Mouse (Mus musculus) liver, embryonic 11.5 days (tissue): ENCODE data around the gene Zranb3. TPM values are rescaled to one million over a fixed set of nuclear protein-coding genes. Genes with fewer than 3 reads are reported as not detected.

Experiments used
- ATAC-seq: fragments of 200-750 bp; cut with Nextera tagmentation; replicated peaks from 2 replicates; pipeline ENCODE4 v1.8.0; 2017; ENCODE audit warnings: moderate number of reproducible peaks, mild to moderate bottlenecking, moderate TSS enrichment, moderate library complexity; ENCODE audit not compliant: low FRiP score
- DNase-seq: peaks from one replicate; pipeline ENCODE4 v3.0.0-alpha.2; 2017; ENCODE audit warnings: low spot score
- H3K27ac ChIP-seq: fragments of 300-500 bp; sonication (generic); 2 replicates; pipeline ENCODE4 v1.5.1; 2014; ENCODE audit warnings: mild to moderate bottlenecking, low read depth, low read length, control low read depth
- H3K27me3 ChIP-seq: fragments of 300-500 bp; sonication (generic); replicated peaks from 2 replicates; pipeline ENCODE4 v1.6.1; 2014; ENCODE audit warnings: low read length, mixed read lengths; ENCODE audit not compliant: control insufficient read depth, insufficient read depth
- H3K36me3 ChIP-seq: fragments of 300-500 bp; sonication (generic); 2 replicates; pipeline ENCODE4 v1.6.1; 2014; ENCODE audit warnings: mild to moderate bottlenecking, low read length, moderate library complexity, mixed read lengths; ENCODE audit not compliant: control insufficient read depth, insufficient read depth
- H3K4me1 ChIP-seq: fragments of 300-500 bp; sonication (generic); replicated peaks from 2 replicates; pipeline ENCODE4 v1.6.1; 2014; ENCODE audit warnings: low read length, mixed read lengths; ENCODE audit not compliant: control insufficient read depth, insufficient read depth
- H3K4me2 ChIP-seq: fragments of 300-500 bp; sonication (generic); 2 replicates; pipeline ENCODE4 v1.6.1; 2014; ENCODE audit warnings: mild to moderate bottlenecking, control low read depth, moderate library complexity
- H3K4me3 ChIP-seq: fragments of 300-500 bp; sonication (generic); 2 replicates; pipeline ENCODE4 v1.5.1; 2014; ENCODE audit warnings: low read depth, low read length, control low read depth
- H3K9ac ChIP-seq: fragments of 300-500 bp; sonication (generic); 2 replicates; pipeline ENCODE4 v1.6.1; 2014; ENCODE audit warnings: low read depth, low read length, control low read depth
- H3K9me3 ChIP-seq: fragments of 300-500 bp; sonication (generic); 2 replicates; pipeline ENCODE4 v1.6.1; 2016; ENCODE audit warnings: low read length, inconsistent platforms, mixed read lengths; ENCODE audit not compliant: control insufficient read depth
- WGBS: fragments of 180-500 bp; shearing (Covaris S2); extraction: QIAGEN DNeasy Blood & Tissue Kit; methylation state at CpG from one replicate; pipeline ENCODE4 v1.1.7; 2014; 5-methylcytosine and 5-hydroxymethylcytosine counted together
- polyA plus RNA-seq: library from polyadenylated mRNA; unstranded; fragments of >200 nt; fragmentation: Nextera tagmentation; extraction: Ambion mirVana; gene quantifications from 2 replicates; pipeline ENCODE4 v1.2.1, GENCODE M21; 2014

Zranb3 gene
- polyA plus RNA-seq, 1 experiment from 2014 or later = 10.7 TPM

- no peaks in the 10 kb centered on the region for H3K9me3 ChIP-seq
- DNase-seq (no peak), ATAC-seq (peak; percentile 23; the same call in 1 of the 2 replicates)
- H3K4me3 ChIP-seq = no peak overlapping the region
- H3K27ac ChIP-seq = no peak overlapping the region
- H3K4me1 ChIP-seq = peaks cover 4% of the 10 kb centered on the region; the same call in 1 of the 2 replicates
- no peaks in the 10 kb centered on the region for H3K36me3 ChIP-seq
- H3K9ac ChIP-seq = no peak overlapping the region
- H3K4me2 ChIP-seq = no peak overlapping the region
- H3K27me3 ChIP-seq = no peaks in the 10 kb centered on the region
- 70% methylated on average over 9 of the region's 9 CpGs for WGBS
Observed at GRCm38 (mm10) chr1:127989876-127990731, 112.7 kb downstream of the Zranb3 start.

DNA sequence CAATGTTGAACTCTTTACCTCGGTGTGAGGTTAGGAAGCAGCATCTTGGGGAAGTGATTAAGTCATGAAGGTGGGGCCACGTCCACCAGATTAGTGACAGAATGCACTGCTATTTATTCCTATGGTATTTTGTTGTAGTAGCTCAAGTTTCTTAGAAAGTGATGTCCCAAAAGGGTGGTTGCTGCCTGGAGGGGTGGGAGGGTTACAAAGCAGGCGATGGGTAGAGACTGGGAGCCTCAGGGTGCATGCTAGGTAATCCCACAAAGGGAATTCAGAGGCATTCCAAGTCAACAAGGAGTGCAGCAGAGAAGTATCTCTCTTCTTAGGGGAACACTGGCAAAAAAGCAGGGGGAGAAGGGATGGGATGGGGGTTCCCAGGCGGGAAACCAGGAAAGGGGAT is 113.5 kb downstream of the Zranb3 start:
- H3K4me3 ChIP-seq = no peak overlapping the region
- H3K36me3 ChIP-seq = no peaks in the 10 kb centered on the region
- no peak overlapping the region for H3K4me2 ChIP-seq
- no peaks in the 10 kb centered on the region for H3K9me3 ChIP-seq
- DNase-seq = no peak
- ATAC-seq = no peak
- 0 out of 2 replicates have a peak overlapping the region, but pooled peaks have one; percentile 15 for H3K27ac ChIP-seq
- 80% methylated on average over 4 of the region's 4 CpGs for WGBS
- H3K4me1 ChIP-seq = peaks cover 4% of the 10 kb centered on the region; the same call in 1 of the 2 replicates
- no peak overlapping the region for H3K9ac ChIP-seq
- H3K27me3 ChIP-seq = no peaks in the 10 kb centered on the region

- no peak overlapping the region for H3K4me3 ChIP-seq
- H3K4me1 ChIP-seq = peaks cover 4% of the 10 kb centered on the region; the same call in 1 of the 2 replicates
- no peak overlapping the region for H3K27ac ChIP-seq
- H3K36me3 ChIP-seq = no peaks in the 10 kb centered on the region
- 77% methylated on average over 3 of the region's 3 CpGs for WGBS
- DNase-seq (no peak), ATAC-seq (no peak)
- no peaks in the 10 kb centered on the region for H3K27me3 ChIP-seq
- H3K4me2 ChIP-seq = no peak overlapping the region
- no peaks in the 10 kb centered on the region for H3K9me3 ChIP-seq
- no peak overlapping the region for H3K9ac ChIP-seq
Observed at GRCm38 (mm10) chr1:127988246-127988645, 114.6 kb downstream of the Zranb3 start.

DNA sequence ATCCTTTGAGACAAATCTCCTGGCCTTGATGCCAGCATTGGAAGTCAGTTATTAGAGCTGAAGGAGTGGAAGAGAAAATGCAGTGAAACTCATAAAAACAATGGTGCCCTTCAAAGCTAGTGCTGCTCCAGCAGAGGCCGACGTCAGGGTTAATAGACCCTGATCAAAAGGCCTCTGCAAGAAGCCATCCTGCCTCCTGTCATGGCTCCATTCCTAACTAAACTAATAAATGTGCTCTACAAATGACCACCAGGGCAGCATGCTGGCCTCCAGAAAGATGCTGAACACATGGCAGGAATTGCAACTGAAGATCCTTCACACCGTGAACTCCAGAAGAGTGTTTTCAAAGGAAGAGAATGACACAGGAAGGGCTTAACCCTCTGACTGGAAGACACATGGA is 117.5 kb downstream of the Zranb3 start:
- H3K9ac ChIP-seq = no peak overlapping the region
- no peak overlapping the region for H3K4me2 ChIP-seq
- no peak overlapping the region for H3K4me3 ChIP-seq
- no peaks in the 10 kb centered on the region for H3K9me3 ChIP-seq
- ATAC-seq (no peak), DNase-seq (no peak)
- H3K27ac ChIP-seq = no peak overlapping the region
- H3K27me3 ChIP-seq = no peaks in the 10 kb centered on the region
- WGBS = 70% methylated on average over 3 of the region's 3 CpGs
- peaks cover 3% of the 10 kb centered on the region; the same call in 1 of the 2 replicates for H3K4me1 ChIP-seq
- no peaks in the 10 kb centered on the region for H3K36me3 ChIP-seq

DNA sequence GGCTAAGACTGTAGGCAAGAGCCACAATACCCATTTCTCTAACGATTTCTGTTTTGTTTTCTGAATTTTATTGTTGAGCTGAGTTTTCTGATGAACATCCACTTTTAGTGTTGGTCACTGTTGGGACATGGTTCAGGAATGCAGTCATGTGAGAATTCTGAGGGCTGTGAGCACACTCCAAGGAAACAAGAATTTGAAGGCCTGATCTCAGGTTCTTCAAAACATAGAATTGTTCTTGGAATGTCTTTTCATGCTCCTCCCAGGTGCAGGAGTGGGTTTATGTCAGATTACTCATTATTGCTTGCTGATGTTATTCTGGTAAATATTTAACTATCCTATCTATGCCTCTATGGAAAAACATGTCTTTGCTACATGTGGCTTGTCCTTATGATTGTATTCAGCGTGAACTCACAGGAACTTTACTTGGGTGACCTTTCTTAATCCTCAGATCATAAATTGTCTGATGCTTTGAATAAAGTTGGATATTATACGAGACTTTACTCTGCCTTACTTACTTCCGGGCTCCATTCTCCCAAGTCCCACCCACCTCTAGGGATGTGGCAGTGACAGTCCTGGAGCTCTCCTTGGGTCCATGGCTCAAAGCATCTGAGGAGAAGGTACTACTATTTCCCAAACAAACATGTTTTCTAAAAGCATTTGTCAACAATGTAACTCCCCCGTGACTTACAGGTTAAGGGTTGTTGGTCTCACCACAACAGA is 119.4 kb downstream of the Zranb3 start:
- no peaks in the 10 kb centered on the region for H3K9me3 ChIP-seq
- no peak overlapping the region for H3K4me2 ChIP-seq
- no peaks in the 10 kb centered on the region for H3K4me1 ChIP-seq
- H3K9ac ChIP-seq = no peak overlapping the region
- no peak overlapping the region for H3K4me3 ChIP-seq
- no peaks in the 10 kb centered on the region for H3K36me3 ChIP-seq
- DNase-seq (no peak), ATAC-seq (no peak)
- WGBS = 93% methylated on average over 5 of the region's 5 CpGs
- no peak overlapping the region for H3K27ac ChIP-seq
- H3K27me3 ChIP-seq = no peaks in the 10 kb centered on the region

DNA sequence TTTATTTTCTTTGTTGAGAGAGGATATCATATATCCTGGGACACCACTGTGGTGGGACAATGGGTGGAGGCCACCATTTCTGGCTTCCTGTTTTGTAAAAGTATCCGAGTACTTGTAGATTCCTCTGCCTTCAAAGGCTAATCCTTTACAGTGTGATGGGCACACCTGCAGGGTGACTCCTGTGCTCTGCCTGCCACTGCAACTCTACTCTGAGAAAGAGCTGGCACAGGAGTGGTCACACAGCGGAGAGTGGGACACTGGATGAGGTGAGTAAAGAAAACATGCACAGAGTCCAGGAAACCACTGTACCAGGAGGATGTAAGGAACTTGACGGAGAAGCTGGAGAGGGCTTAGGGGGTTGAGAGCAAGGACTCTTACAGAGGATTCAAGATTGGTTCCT is 120.6 kb downstream of the Zranb3 start:
- H3K27me3 ChIP-seq = no peaks in the 10 kb centered on the region
- DNase-seq (no peak), ATAC-seq (no peak)
- no peaks in the 10 kb centered on the region for H3K36me3 ChIP-seq
- H3K4me2 ChIP-seq = no peak overlapping the region
- WGBS = 72% methylated on average over 3 of the region's 3 CpGs
- no peaks in the 10 kb centered on the region for H3K9me3 ChIP-seq
- no peaks in the 10 kb centered on the region for H3K4me1 ChIP-seq
- H3K9ac ChIP-seq = no peak overlapping the region
- H3K4me3 ChIP-seq = no peak overlapping the region
- H3K27ac ChIP-seq = no peak overlapping the region

- 69% methylated on average over 2 of the region's 2 CpGs for WGBS
- no peaks in the 10 kb centered on the region for H3K9me3 ChIP-seq
- no peaks in the 10 kb centered on the region; the same call in 1 of the 2 replicates for H3K36me3 ChIP-seq
- H3K4me3 ChIP-seq = no peak overlapping the region
- H3K4me2 ChIP-seq = no peak overlapping the region
- ATAC-seq (no peak), DNase-seq (no peak)
- no peaks in the 10 kb centered on the region for H3K4me1 ChIP-seq
- no peak overlapping the region for H3K27ac ChIP-seq
- H3K9ac ChIP-seq = no peak overlapping the region
- H3K27me3 ChIP-seq = no peaks in the 10 kb centered on the region
Observed at GRCm38 (mm10) chr1:127980911-127981559, 121.8 kb downstream of the Zranb3 start.

DNA sequence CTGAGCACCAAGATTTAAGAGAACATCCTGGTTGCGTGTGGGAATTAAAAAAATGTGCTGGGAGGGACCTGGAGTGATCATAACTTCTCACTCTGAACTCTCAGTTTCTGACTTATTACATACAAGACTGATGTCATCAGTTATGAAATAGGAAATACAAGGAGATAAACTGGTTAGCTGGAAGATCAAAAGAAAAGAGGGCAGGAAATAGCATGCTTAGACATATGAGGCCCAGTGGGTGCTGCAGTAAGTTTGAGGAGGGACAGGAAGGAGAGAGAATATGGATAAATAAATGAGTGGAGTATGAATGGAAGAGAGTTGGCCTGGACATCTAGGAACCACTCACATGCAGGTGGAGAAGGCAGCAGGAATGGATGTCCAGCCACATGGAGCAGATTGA is 124.7 kb downstream of the Zranb3 start:
- DNase-seq = no peak
- 89% methylated on average over 1 of the region's 1 CpGs for WGBS
- H3K9me3 ChIP-seq = no peaks in the 10 kb centered on the region
- H3K27ac ChIP-seq = no peak overlapping the region
- no peak overlapping the region for H3K4me3 ChIP-seq
- H3K36me3 ChIP-seq = no peaks in the 10 kb centered on the region; the same call in 1 of the 2 replicates
- no peaks in the 10 kb centered on the region for H3K4me1 ChIP-seq
- ATAC-seq = no peak
- no peak overlapping the region for H3K4me2 ChIP-seq
- no peak overlapping the region for H3K9ac ChIP-seq
- H3K27me3 ChIP-seq = no peaks in the 10 kb centered on the region
